Mouse (Mus musculus): Measurements from ENCODE around the gene Pbx1.

Gene Pbx1

DNA sequence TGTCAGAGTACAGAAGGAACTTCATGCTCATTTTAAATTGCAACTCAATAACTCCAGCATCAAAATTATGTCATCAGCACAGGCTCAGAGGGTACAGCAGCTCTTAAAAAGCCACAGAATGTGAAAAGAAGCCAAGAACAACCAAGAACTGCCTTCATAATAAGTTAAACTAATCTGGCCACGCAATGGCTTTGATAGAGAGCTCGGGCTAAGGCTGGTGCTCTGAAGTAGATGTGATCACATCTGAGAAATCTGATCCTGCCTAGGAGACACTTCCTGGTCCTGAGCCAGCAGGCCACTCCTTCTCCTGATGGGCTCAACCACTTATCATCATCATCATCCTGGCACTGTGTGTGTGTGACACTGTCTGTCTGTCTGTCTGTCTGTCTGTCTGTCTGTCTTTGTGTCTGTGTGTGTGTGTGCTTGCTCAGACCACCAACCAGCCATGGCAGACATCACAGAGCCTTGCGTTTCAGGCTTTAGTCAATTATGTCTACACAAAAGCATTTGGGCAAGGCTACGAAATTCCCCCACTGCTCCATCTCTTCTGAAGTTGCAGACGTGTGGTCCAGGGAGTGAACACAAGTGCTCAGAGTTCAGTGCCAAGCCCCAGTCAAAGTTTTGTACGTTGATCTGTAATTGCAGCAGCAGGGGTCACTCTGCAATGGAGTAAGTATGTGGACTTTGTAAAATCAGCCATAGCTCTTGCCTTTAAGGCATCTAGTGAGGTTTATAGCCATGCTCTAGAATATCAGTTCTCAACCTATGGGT lies 203.1 kb downstream of the Pbx1 start:
- DNase-seq (ENCODE audit: low spot score in 2 of 2) = no peak

DNA sequence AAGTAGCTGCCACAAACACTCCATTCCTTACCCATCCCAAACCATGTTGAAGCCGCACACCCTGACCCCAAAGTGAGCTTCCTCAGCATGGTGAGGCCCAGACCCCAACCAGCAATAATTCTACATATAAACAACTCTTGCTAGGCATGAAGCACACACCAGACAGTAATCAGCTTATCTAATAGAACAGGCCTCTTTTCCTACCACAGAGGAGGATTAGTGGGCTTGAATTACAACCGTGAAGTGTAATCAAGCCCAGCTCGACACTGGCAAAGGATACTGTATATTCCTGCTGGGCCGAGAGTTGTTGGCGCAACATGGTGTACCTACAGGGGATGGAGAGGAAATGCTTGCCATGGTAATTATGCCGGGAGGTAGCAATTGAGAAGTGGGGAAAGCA lies 205.9 kb downstream of the Pbx1 start:
- no peak for DNase-seq (ENCODE audit: low spot score in 2 of 2)

DNA sequence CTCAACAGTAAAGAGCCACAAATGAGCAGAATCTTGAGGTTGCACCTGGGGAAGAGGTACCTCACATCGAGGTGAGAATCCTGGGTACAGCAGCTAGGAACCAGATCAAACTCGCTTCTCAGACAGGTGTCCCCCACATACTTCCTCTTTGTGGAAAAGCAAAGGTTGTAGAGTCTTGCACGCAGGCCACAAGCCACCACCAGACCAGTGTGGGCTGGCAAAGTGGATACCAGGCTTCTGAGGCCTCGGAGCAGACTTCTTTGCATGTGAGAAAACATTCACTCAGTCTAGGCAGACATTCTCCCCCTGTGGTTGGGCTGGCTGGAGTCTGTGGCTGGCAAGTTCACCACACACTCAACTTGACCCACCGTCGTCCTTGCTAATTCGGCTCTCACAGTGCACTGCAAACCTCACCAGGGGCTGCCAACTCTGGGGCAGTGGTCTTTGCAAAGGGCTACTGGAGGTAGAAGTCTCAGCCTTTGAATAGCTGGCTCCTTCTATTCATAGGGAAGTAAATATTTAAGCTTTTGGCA lies 206.4 kb downstream of the Pbx1 start:
- no peak for DNase-seq (ENCODE audit: low spot score in 2 of 2)

DNA sequence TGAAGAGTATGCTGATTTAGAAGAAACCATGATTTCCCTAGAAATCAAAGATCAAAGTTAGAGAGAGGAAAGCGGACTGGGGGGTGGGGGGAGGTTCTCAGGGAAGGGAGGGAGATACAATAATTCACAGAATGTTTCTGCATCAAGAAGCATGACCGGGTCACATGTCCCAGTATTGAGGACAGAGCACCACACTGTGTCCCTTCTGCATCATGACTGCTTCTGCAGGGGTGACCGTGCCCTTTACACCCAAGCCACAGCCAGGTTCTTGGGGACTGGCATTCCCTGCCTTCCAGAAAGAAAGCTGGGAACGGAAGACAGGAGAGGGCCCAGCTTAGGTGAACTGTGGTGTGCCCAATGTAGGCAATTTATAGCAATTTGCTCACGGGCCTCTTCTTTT lies 207.9 kb downstream of the Pbx1 start:
- no peak for DNase-seq (ENCODE audit: low spot score in 2 of 2)

DNA sequence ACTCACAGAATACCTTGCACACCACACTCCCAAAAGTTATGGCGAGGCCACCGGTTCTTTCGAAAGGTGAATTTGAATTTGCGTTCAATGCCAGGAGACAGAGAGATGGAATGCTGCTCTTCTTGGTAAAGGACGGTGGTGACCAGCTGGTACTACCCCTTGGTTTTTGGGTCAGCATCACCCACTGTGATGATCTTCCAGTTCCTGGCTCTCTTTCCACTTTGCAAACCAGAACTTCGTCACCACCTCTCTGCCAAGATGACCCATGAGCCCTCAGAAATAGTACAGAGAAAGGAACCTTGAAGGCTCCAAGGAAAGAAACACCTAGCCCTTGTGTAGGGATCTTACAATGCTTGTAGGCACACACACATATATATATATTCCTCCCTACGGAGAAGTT lies 209.3 kb downstream of the Pbx1 start:
- DNase-seq (ENCODE audit: low spot score in 2 of 2) = no peak

DNA sequence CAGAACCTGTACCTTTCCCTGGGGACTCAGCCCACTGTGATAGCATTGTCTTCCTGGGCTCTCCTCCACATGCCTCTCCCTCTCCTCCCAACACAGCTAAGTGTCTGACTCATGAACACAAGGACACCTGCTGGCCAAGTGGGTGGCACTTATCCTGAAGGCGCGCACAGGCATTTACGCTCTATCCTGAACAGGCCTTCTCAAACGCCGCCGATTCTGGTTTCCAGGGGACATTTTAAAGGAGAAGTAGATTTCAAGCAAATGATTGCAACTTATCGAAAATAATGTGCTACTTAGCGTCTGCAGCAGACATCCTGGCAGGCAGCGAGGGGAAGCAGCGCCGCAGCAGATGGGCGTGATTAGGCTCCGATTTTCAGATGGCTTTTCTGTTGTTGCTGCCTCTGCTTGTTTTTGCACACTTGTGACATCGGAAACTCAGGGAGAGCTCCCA lies 211.0 kb downstream of the Pbx1 start:
- peak in 1 of 2 experiments; percentile 26 for DNase-seq (ENCODE audit: low spot score in 2 of 2)

DNA sequence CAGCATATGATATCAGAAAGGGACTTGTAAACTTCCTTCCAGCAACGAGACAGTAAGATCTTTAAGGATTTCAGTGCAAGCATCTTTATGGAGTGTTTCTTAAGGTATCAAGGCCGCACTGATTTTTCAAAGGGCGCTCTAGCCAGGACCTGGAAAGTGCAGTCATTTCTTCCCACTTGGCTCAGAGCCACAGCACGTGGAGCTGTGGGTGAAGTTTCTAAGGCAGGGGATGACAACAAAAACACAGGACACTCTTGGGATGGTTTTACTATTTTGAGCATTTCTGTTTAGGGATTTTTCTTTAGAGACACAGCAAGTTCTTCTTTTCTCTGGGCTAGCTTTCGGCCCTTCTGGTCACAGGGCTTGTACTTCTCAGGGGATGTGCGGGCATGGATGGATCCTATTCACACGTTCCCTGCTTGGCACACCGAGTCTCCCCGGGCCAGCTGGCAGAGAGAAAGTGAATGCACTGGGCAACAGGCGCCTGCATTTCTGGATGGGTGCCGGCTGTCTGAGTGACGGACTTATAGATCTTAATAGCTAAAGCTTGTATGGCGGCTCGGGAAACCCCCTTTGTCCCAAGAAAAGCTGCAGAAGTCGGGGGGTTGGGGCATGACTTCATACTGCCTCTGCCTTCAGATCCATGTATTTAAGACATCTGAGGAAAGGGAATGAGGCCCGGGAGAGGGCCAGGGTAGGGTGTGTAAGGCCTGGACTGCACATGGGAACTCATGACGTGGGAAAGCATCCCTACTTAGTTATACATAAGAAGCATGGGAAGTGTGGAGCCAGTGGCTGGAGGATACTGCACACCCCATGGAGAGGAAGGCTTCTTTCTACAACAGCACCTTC lies 215.9 kb downstream of the Pbx1 start:
- DNase-seq (ENCODE audit: low spot score in 2 of 2) = peak in 1 of 2 experiments; percentile 28

DNA sequence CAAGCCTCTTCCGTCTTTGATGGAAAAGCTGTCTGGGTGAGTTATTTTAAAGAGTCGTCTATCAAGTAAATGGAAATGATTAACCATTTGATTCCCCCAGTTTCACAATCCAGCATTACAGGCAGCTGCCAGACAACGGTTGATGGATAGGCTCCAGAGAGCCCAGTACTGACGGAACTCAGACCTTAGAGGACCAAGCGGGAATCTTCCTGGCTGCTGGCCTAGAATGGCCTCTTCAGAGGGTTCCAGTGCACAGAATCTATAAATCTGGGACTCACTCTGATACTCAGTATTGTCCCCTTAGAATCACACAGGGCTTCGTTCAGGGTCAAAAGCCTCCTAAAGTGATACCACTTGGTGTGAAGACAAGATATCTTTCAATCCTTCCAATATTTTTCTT lies 216.6 kb downstream of the Pbx1 start:
- DNase-seq (ENCODE audit: low spot score in 2 of 2) = no peak

DNA sequence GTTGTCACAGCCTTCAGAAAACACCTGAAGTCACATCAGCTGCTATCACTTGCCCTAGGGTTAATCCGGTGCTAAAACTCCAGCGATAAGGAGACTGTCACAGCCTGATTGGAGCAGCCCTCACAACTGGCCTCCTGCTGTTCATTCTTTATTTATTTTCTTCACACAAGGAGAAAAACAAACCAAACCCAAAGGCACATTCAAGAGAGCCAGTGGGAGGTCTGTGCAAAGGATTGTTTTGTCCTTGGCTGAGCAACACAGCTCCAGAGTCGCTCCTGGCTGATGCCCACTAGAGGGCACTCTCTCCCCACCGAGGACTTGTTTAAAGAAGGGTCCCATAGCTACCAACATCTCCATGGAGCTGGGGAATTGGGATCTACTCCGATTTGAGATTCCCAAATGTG lies 218.0 kb downstream of the Pbx1 start:
- DNase-seq (ENCODE audit: low spot score in 2 of 2) = peak; percentile 53 to 69

DNA sequence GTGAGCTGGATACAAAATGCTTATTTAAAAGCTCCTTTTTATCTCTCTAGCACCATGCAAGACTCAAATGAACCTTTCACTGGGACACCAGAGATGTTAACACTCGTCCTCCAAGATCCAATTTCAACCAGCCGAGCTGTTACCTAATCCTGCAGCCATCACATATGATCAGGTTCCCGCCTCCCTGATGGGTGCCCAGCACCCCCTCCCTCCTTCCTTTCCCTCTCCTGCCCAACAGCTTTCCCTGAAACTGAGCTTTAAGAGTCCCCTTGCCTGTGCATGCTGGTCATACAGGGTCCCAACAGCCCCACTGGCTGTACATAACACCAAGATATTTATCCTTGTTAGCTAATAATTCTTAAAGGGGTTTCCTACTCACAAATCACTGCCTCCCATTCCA lies 218.5 kb downstream of the Pbx1 start:
- DNase-seq (ENCODE audit: low spot score in 2 of 2) = no peak

DNA sequence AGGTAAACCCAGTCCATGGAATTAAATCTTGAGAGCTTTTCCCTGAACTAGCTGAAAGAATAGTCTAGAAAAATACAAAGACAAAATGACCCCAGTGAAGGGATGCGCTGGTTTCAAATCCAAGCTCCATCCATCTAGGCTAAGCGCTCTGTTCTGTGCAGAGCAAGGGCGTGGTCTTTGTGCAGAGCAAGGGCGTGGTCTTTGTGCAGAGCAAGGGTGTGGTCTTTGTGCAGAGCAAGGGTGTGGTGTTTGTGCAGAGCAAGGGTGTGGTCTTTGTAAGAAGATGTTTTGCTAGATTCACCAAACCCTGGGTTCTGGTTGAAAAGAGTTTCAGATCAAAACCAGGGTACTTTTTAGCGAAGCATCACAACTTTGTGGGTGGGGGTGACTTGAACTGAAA lies 221.7 kb downstream of the Pbx1 start:
- no peak for DNase-seq (ENCODE audit: low spot score in 2 of 2)

DNA sequence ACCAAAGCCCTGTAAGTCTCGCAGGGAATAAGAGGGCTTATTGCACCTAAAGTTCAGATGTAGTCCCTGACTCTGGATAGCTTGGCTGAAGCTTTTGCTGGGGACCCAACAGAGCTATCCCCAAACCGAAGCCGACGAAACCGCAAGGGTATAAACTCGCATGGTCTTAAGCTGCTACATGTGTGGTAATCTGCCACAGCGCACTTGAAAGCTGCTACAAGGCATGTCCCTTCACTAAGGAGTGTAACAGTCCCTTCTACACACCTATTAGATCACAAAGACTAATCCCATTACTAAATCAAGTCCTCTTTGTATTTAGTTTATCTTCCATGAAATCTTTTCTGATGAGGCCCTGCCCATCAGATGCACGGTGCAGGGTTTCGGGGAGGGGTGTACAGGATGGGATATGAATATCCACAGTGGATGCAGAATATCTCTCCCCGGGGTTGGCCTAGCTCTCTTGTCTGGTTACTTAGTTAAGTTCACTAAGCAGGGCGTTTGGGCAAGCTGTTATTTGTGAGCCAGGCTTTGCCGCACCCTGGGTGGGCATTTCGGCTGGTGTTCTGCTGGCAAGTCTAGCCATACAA lies 231.4 kb downstream of the Pbx1 start:
- no peak for DNase-seq (ENCODE audit: low spot score in 2 of 2)

DNA sequence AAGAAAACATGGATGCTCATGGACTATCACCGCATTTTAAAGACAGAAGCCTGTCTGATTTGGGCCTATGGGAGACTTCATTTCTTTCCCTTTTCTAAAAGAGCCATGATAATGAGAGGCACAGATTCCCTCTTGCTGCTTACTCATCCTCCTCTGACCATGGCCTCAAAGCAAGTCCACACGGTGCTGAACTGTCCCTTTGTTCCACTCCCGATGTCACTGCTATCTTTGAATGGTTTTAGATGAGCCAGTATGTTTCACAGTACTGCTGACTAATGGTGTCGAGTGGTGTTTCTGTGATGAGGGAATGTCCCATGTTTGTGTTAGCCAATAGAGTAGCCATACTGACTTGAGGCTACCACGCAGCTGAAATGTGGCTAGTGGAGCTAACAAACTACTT lies 233.8 kb downstream of the Pbx1 start:
- no peak for DNase-seq (ENCODE audit: low spot score in 2 of 2)

DNA sequence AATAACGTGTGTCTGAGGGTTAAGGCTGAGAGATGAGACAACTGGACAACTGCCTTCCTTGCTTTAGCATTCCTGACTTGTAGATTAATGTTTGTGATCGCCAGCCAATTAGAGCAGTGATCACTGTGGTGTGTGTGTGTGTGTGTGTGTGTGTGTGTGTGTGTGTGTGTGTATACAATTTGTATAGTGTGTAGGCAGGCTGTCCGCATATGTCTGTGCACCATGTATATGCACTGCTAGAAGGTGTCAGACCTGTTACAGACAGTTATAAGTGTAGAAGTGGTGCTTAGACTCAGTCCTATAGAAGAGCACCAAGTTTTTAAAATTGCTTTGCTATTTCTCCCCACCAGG lies 234.2 kb downstream of the Pbx1 start:
- DNase-seq (ENCODE audit: low spot score in 2 of 2) = no peak

DNA sequence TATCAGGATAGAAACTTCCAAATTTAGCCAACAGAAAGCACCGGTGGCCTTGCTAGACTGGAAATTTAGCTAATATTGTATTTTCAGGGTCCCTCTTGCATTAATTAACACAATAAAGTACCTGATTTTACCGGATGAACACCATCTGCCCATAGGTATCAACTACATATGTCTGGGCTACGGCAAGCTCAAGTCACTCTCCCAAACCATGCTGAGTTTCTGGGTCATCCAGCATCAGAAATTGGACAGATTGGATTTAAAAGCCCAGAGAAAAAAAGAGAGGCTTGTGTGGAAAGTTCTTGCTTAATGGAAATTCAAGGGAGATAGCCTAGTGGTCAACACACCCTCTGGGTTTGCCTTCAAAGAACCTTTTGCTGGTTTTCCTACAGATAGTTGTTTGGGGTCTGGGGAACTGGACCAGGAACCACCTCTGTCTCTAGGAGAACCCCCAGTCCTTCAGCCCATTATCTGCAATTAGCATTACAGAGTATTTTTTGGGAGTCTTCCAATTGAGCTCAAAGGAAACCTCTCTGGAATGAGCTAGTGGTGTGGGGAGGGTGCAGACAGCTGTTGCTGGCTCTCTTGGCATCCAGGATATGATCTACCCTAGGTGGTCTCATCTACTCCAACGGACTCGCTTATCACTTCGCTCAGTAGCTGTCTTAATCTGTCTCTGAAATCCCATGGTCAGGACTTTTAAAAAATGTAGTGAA lies 234.7 kb downstream of the Pbx1 start:
- no peak for DNase-seq (ENCODE audit: low spot score in 2 of 2)

DNA sequence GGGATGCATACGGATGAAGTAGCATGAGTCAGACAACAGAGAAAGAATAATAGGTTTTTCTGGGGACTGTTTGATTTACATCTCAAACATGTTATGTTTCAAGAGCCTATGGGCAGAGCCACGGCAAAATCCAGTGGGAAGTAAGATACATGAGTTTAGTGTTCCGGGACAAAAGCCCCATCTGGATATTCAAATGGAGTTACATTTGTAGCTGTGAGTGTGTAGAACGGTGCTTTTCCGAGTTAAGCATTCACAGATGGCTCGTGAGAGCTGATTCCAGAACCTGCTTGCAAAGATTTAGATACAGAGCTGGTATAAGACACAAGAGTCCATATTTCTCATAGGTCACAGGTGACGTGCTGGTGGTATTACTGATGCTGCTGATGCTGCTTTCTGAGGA lies 238.7 kb downstream of the Pbx1 start:
- no peak for DNase-seq (ENCODE audit: low spot score in 2 of 2)

DNA sequence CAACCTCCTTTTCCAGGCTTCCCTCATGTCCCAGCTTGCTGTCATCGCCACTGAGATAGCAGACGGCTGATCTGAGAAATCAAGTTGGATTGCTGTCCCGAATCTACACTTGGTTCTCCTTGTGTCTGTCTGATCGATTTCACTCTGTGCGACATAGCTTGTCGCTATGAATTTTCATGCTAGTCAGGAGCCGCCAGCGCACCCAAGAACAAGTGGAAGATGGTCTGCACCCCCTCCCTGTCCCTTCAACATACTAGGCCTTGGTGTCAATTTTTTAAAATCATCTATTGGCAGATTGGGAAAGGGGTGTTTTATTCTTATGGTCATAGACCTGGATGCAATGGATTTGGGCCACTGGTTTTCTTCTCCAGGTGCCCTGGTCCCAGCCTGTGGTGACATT lies 249.3 kb downstream of the Pbx1 start:
- no peak for DNase-seq (ENCODE audit: low spot score in 2 of 2)

DNA sequence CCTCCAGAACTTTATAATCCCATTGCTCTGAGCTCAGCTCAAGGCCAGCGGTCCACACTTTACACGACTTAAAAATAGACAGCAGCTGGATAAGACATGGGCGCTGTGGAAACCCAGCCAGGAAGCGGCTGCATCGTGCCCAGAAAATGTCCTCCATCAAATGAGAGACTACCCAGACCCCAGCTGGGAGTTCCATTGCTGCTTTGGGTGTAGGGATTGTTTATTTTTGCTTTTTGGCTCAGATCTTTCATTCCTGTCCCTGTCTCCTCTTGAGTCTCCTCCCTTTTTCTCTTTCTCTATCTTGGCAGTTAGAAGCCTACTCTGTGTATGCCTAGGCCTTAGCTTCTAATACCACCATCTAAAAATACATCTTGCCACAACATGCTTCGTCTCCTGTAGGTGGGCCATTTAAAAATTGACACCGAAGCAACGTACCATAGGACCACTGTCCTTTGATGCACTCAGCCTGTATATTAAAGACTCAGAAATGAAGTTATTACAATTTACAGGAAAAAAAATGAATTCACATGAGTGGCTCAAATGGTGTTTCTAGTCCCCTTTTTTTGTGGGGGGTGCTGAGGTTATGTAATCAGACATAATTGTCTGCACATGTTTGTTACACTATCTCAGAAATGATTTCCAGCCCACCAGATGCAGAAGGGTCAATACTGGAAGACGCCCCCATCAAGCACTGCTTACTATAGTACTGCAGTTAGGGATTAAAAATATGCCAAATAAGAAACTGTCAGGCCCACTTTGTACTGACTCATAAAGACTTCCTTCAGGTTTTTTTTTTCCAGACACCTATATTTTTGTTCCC lies 251.2 kb downstream of the Pbx1 start:
- no peak for DNase-seq (ENCODE audit: low spot score in 2 of 2)

DNA sequence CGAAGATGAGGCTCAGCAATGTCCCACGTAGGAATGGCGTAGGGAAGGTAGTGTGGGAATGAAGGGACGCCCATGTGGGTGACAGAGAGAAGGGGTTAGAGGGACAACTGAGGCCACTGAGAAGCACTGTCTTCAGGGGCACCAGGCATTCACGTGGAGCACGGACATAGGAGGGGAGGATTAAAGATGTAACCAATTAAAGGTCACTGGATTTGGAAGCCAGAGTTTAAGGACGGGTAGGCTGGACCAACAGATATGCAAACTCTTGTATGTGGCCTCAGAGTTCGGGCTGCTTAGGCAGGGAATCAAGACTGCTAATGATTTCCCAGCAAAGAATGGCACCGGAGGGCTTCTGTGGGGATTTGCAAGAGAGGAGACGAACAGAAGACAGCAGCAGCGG lies 252.4 kb downstream of the Pbx1 start:
- DNase-seq (ENCODE audit: low spot score in 2 of 2) = no peak

DNA sequence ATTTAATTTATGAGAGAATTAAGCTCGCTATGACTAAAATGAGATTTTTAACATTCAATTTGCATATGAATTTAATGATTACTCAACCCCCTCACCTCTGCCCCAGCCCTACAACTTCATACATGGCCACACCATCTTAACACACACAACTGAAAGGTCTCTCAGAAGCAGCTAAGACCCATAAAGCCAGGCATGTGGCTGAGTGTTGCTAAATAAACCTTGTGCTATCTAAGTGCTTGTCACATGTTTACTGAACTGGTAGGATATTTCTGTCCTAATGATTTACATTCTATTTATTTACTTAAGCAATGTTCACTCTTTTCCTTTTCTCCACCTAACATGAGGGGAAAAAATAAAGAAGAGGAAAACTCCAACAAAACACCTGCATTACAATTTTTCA lies 253.5 kb downstream of the Pbx1 start:
- no peak for DNase-seq (ENCODE audit: low spot score in 2 of 2)

DNA sequence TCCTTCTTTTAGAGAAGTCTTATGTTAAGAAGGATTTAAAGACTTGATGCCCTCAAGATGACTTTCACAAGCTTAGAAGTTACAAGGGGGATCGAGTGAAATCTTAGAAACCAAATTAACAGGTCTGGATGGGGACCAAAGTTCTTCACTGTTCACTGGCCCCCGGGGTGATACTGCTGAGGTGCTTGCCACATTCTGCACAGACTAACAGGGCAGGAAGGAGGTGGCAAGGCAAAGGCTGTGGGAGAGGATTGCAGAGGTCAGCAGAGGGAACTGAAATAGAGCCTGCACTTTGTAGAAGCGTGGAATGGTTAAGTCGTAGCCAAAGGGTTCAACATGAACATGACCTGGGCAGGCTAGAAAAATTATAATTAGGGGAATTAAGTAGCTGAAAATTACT lies 256.5 kb downstream of the Pbx1 start:
- no peak for DNase-seq (ENCODE audit: low spot score in 2 of 2)
